Mouse (Mus musculus) neural tube, embryonic 11.5 days (tissue): Measurements from ENCODE around the gene Bora. TPM values are rescaled to one million over a fixed set of nuclear protein-coding genes. Genes with fewer than 3 reads are reported as not detected.

Experiments
- ATAC-seq: fragments of 200-750 bp; cut with Nextera tagmentation; 2 replicates; pipeline ENCODE4 v1.8.0; 2017; ENCODE audit warnings: moderate number of reproducible peaks, mild to moderate bottlenecking, moderate TSS enrichment, moderate library complexity; ENCODE audit not compliant: insufficient read depth, low FRiP score, low TSS enrichment
- DNase-seq: peaks from one replicate; pipeline ENCODE4 v3.0.0-alpha.2; 2015; ENCODE audit warnings: low spot score
- H3K27ac ChIP-seq: fragments of 300-500 bp; sonication (generic); 2 replicates; pipeline ENCODE4 v1.5.1; 2014; ENCODE audit warnings: low read depth, mild to moderate bottlenecking, low read length
- H3K27me3 ChIP-seq: fragments of 300-500 bp; sonication (generic); 2 replicates; pipeline ENCODE4 v1.6.1; 2014; ENCODE audit warnings: mild to moderate bottlenecking, low read length, mixed read lengths; ENCODE audit not compliant: control insufficient read depth, insufficient read depth
- H3K36me3 ChIP-seq: fragments of 300-500 bp; sonication (generic); 2 replicates; pipeline ENCODE4 v1.6.1; 2014; ENCODE audit warnings: mild to moderate bottlenecking, low read length, moderate library complexity, mixed read lengths; ENCODE audit not compliant: control insufficient read depth, insufficient read depth
- H3K4me1 ChIP-seq: fragments of 300-500 bp; sonication (generic); 2 replicates; pipeline ENCODE4 v1.6.1; 2014; ENCODE audit warnings: low read length, mixed read lengths; ENCODE audit not compliant: control insufficient read depth, insufficient read depth
- H3K4me2 ChIP-seq: fragments of 300-500 bp; sonication (generic); 2 replicates; pipeline ENCODE4 v1.6.1; 2014; ENCODE audit warnings: low read depth, mild to moderate bottlenecking, moderate library complexity
- H3K4me3 ChIP-seq: fragments of 300-500 bp; sonication (generic); 2 replicates; pipeline ENCODE4 v1.5.1; 2014; ENCODE audit warnings: low read depth, low read length
- H3K9ac ChIP-seq: fragments of 300-500 bp; sonication (generic); 2 replicates; pipeline ENCODE4 v1.6.1; 2014; ENCODE audit warnings: mild to moderate bottlenecking, low read length
- H3K9me3 ChIP-seq: fragments of 300-500 bp; sonication (generic); 2 replicates; pipeline ENCODE4 v1.6.1; 2016; ENCODE audit warnings: low read length; ENCODE audit not compliant: control insufficient read depth
- WGBS: fragments of 180-500 bp; shearing (Covaris S2); extraction: QIAGEN DNeasy Blood & Tissue Kit; methylation state at CpG from one replicate; pipeline ENCODE4 v1.1.7; 2014; 5-methylcytosine and 5-hydroxymethylcytosine counted together
- polyA plus RNA-seq: library from polyadenylated mRNA; unstranded; fragments of >200 nt; fragmentation: Nextera tagmentation; extraction: Ambion mirVana; gene quantifications from 2 replicates; pipeline ENCODE4 v1.2.1, GENCODE M21; 2014

Bora gene
- polyA plus RNA-seq, 1 experiment from 2014 or later: 56.3 TPM

GRCm38 (mm10) chr14:99099967-99100587, 54.1 kb downstream of the Bora start:
- peaks cover 10% of the 10 kb centered on the region for H3K36me3 ChIP-seq
- WGBS: 6% methylated on average over 18 of the region's 20 CpGs
- ATAC-seq: no peak

GRCm38 (mm10) chr14:99103050-99103449, 57.0 kb downstream of the Bora start:
- 91% methylated on average over 4 of the region's 4 CpGs for WGBS
- H3K4me2 ChIP-seq: no peak overlapping the region
- no peak for DNase-seq
- ATAC-seq: no peak
- H3K36me3 ChIP-seq: no peaks in the 10 kb centered on the region
- H3K4me1 ChIP-seq: peaks cover 7% of the 10 kb centered on the region
- no peak overlapping the region for H3K4me3 ChIP-seq
- H3K27me3 ChIP-seq: no peaks in the 10 kb centered on the region
- H3K9ac ChIP-seq: no peak overlapping the region
- no peak overlapping the region for H3K27ac ChIP-seq
- no peaks in the 10 kb centered on the region for H3K9me3 ChIP-seq

More at GRCm38 (mm10) chr14:99099967-99100587, 54.1 kb downstream of the Bora start:
- Histone ChIP-seq H3K4me3 (peak overlapping the region; percentile 95), H3K27me3 (no peaks in the 10 kb centered on the region), H3K27ac (no peak overlapping the region), H3K4me2 (peak overlapping the region; percentile 57), H3K9me3 (no peaks in the 10 kb centered on the region), H3K9ac (peak overlapping the region; percentile 56), H3K4me1 (peaks cover 7% of the 10 kb centered on the region)
- no peak for DNase-seq

GRCm38 (mm10) chr14:99104542-99105123, 58.6 kb downstream of the Bora start:
- no peaks in the 10 kb centered on the region for H3K27me3 ChIP-seq

GRCm38 (mm10) chr14:99106671-99107070, 60.6 kb downstream of the Bora start:
- Histone ChIP-seq H3K4me1 (no peaks in the 10 kb centered on the region), H3K27ac (no peak overlapping the region), H3K4me3 (no peak overlapping the region), H3K9me3 (no peaks in the 10 kb centered on the region), H3K9ac (no peak overlapping the region), H3K36me3 (peaks cover 6% of the 10 kb centered on the region), H3K4me2 (no peak overlapping the region), H3K27me3 (no peaks in the 10 kb centered on the region)
- DNase-seq (no peak), ATAC-seq (no peak)
- WGBS: 90% methylated on average over 2 of the region's 2 CpGs

More at GRCm38 (mm10) chr14:99104542-99105123, 58.6 kb downstream of the Bora start:
- no peak overlapping the region for H3K4me2 ChIP-seq
- no peak for DNase-seq
- no peak overlapping the region for H3K27ac ChIP-seq
- no peaks in the 10 kb centered on the region for H3K9me3 ChIP-seq
- H3K9ac ChIP-seq: no peak overlapping the region
- ATAC-seq: no peak
- H3K4me1 ChIP-seq: no peaks in the 10 kb centered on the region
- WGBS: 92% methylated on average over 6 of the region's 6 CpGs
- peaks cover 6% of the 10 kb centered on the region for H3K36me3 ChIP-seq
- H3K4me3 ChIP-seq: no peak overlapping the region

DNA sequence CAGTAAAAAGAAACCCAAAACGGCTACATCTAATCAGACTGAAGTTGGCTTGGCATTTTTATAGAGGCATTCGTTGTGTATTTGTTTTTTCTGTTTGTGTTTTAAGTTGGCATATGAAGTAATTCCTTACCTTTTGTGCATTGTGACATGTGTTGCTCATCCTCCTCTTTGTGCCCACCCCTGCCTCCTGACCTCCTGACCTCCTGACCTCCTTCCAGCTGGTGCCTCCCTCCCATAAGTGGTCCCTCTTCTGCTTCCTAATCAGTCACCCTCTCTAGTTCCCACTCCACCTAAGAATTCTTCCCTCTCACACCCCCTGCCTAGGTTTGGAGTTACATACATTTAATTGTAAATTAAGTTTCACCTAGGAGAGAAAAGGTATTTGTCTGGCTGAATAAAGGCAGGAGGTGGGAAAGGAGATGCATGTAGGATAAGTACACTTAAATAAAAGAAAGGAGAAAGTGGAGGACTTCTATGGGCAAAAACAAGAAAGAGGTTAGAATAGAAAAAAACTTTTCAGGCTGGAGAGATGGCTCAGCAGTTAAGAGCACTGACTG, 61.7 kb downstream of the Bora start:
- Histone ChIP-seq H3K4me1 (no peaks in the 10 kb centered on the region), H3K9me3 (no peaks in the 10 kb centered on the region), H3K4me3 (no peak overlapping the region), H3K4me2 (no peak overlapping the region), H3K9ac (no peak overlapping the region), H3K27ac (no peak overlapping the region), H3K27me3 (no peaks in the 10 kb centered on the region), H3K36me3 (peaks cover 6% of the 10 kb centered on the region)
- 47% methylated on average over 2 of the region's 2 CpGs for WGBS
- ATAC-seq (no peak), DNase-seq (no peak)

GRCm38 (mm10) chr14:99108762-99109161, 62.7 kb downstream of the Bora start:
- ATAC-seq (no peak), DNase-seq (no peak)
- H3K4me3 ChIP-seq: no peak overlapping the region
- WGBS: 96% methylated on average over 6 of the region's 6 CpGs
- H3K9me3 ChIP-seq: no peaks in the 10 kb centered on the region
- H3K4me2 ChIP-seq: no peak overlapping the region
- H3K27ac ChIP-seq: no peak overlapping the region
- no peaks in the 10 kb centered on the region for H3K27me3 ChIP-seq
- no peak overlapping the region for H3K9ac ChIP-seq
- peaks cover 7% of the 10 kb centered on the region for H3K36me3 ChIP-seq
- no peaks in the 10 kb centered on the region for H3K4me1 ChIP-seq

- Histone ChIP-seq H3K9ac (no peak overlapping the region), H3K4me3 (no peak overlapping the region)
- no peak for DNase-seq
Measured at GRCm38 (mm10) chr14:99117576-99117975, 71.6 kb downstream of the Bora start.

DNA sequence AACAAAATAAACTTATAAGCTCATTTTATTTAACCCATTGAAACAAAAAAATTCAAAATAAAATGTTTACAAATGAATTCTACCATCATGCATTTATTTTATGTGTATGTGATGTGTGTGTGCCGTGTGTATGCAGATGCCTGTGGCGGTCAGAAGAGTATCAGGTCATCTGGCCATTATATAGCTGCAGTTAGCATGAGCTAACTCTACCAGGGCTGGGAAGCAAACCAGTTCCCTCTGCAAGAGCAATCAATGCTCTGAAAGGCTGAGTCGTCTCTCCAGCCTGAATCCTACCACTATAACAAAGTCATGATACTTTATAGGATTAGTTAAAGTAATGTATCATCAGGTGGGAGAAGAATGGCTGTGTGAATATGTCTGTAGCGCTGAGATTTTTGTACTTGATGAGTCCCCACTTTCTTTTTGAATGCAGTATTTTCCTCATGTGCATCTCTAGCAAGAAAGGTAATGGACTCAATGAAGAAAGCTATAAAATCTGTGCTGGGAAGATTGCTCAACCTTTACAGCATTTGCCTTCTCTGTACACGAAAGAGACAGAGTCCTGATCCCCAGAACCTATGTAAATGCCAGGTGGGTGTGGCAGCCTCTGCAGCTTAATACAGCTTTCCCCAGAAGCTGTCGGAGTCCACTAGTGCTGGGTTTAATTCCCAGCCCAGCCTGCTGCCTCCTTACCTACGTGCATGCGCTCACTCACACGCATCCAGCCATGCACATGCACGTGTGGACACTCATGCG, 75.7 kb downstream of the Bora start:
- no peak overlapping the region for H3K4me3 ChIP-seq
- DNase-seq (no peak), ATAC-seq (no peak)
- 89% methylated on average over 11 of the region's 11 CpGs for WGBS
- no peak overlapping the region for H3K27ac ChIP-seq
- no peaks in the 10 kb centered on the region for H3K9me3 ChIP-seq
- H3K9ac ChIP-seq: no peak overlapping the region
- H3K27me3 ChIP-seq: no peaks in the 10 kb centered on the region
- no peaks in the 10 kb centered on the region for H3K4me1 ChIP-seq
- H3K36me3 ChIP-seq: peaks cover 2% of the 10 kb centered on the region; the same call in 1 of the 2 replicates
- no peak overlapping the region for H3K4me2 ChIP-seq

More at GRCm38 (mm10) chr14:99117576-99117975, 71.6 kb downstream of the Bora start:
- WGBS: 80% methylated on average over 4 of the region's 4 CpGs
- Histone ChIP-seq H3K4me2 (no peak overlapping the region), H3K27me3 (no peaks in the 10 kb centered on the region), H3K36me3 (peaks cover 3% of the 10 kb centered on the region; the same call in 1 of the 2 replicates), H3K27ac (no peak overlapping the region), H3K4me1 (no peaks in the 10 kb centered on the region), H3K9me3 (no peaks in the 10 kb centered on the region)
- no peak for ATAC-seq
